Mouse (Mus musculus): ENCODE measurements around the gene Apeh.

DNA sequence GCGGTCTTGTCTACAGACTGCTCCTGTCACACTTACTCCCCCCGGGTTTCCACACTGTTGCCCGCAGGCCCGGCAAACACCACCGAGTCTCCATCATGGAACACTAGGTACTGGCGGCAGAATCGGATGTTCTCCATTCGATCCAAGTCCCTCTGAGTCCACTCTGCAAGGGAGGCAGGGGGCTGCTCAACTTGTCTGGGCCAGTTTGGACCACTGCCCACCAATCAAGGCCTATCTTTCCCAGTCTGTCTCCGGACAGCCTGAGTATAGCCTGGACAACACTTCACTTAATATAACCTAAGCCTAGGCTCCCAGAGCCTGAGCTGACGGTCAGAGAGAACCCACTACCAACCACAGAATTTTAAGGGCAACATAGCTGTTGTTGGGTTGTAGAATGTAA is 820 bp downstream of the Apeh start:
- TF ChIP-seq POLR2A (IDR thresholded peaks at IDR 0.05; ENCODE audit: borderline replicate concordance, insufficient read depth, low read length) (no peak), CTCF (IDR thresholded peaks at IDR 0.05; ENCODE audit: borderline replicate concordance, insufficient read depth, low read depth, low read length) (no peak)
